Mouse (Mus musculus) lung, embryonic 15.5 days (tissue): ENCODE measurements at regions not wholly inside any gene's neighbourhood (a gene's known extent, or its start where the extent isn't known, plus 50 kb on each side); places are given as distances from the start of the nearest gene placed in this dataset.

Experiments used
- ATAC-seq: fragments of 200-750 bp; cut with Nextera tagmentation; 2 replicates; pipeline ENCODE4 v1.8.0; 2017; ENCODE audit warnings: moderate number of reproducible peaks, borderline replicate concordance; ENCODE audit not compliant: low FRiP score, low TSS enrichment; ENCODE audit errors: extremely low read depth
- H3K27ac ChIP-seq: fragments of 300-500 bp; sonication (generic); 2 replicates; pipeline ENCODE4 v1.5.1; 2015; ENCODE audit warnings: moderate library complexity, mild to moderate bottlenecking, inconsistent platforms
- H3K27me3 ChIP-seq: fragments of 300-500 bp; sonication (generic); 2 replicates; pipeline ENCODE4 v1.6.1; 2015; ENCODE audit warnings: inconsistent platforms
- H3K36me3 ChIP-seq: fragments of 300-500 bp; sonication (generic); 2 replicates; pipeline ENCODE4 v1.6.1; 2015; ENCODE audit warnings: inconsistent platforms
- H3K4me1 ChIP-seq: fragments of 300-500 bp; sonication (generic); 2 replicates; pipeline ENCODE4 v1.6.1; 2015; ENCODE audit warnings: inconsistent platforms
- H3K4me2 ChIP-seq: fragments of 300-500 bp; sonication (generic); 2 replicates; pipeline ENCODE4 v1.6.1; 2015; ENCODE audit warnings: inconsistent platforms, mild to moderate bottlenecking, moderate library complexity
- H3K4me3 ChIP-seq: fragments of 300-500 bp; sonication (generic); 2 replicates; pipeline ENCODE4 v1.5.1; 2015; ENCODE audit warnings: mild to moderate bottlenecking, inconsistent platforms
- H3K9ac ChIP-seq: fragments of 300-500 bp; sonication (generic); 2 replicates; pipeline ENCODE4 v1.6.1; 2015; ENCODE audit warnings: inconsistent platforms
- H3K9me3 ChIP-seq: fragments of 300-500 bp; sonication (generic); 2 replicates; pipeline ENCODE4 v1.6.1; 2016; ENCODE audit warnings: inconsistent platforms
- WGBS: fragments of 180-500 bp; shearing (Covaris S2); methylation state at CpG from one replicate; pipeline ENCODE4 v1.1.7; 2015; 5-methylcytosine and 5-hydroxymethylcytosine counted together

DNA sequence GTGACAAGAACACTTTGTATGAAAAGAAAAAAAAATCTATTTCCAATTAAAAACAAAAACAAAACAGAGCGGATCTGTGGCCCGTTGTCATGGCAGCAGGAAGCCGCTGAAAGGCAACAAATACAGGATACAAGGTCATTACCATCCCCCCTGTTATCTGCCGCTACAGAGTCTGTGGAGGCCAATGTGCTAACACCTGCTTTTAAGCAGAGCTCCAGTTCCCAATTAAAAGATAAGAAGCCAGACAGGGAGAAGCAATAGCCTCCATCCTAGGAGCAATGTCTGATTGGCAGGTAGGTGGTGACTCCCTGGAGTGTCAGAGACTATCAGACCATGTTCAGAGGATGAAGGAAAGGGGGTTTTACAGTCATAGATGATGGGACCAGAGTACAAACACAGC lies 587.5 kb upstream of the Gm10131 start:
- H3K9ac ChIP-seq = no peak overlapping the region
- H3K36me3 ChIP-seq = no peaks in the 10 kb centered on the region
- 49% methylated on average over 4 of the region's 4 CpGs for WGBS
- no peak overlapping the region for H3K4me3 ChIP-seq
- H3K4me1 ChIP-seq = no peaks in the 10 kb centered on the region
- ATAC-seq = no peak
- no peaks in the 10 kb centered on the region for H3K27me3 ChIP-seq
- H3K4me2 ChIP-seq = no peak overlapping the region
- H3K9me3 ChIP-seq = no peaks in the 10 kb centered on the region
- H3K27ac ChIP-seq = no peak overlapping the region

DNA sequence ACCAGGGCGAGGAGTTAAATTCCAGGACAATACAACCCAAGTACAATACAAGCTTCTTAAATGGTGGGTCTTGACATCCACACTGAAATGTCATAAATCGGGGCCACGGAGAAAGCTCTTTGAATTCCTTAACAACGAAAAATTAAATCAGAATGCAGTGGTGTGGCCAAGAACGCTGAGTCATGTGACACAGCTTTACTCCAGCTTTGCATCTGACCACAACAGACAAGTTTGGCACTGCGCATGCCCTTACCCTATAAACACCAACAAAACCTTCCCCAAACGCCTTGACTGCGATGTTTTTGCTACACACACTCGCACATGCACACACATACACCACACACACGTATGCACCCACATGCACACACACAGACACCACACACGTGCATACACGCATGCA lies 584.8 kb upstream of the Gm10131 start:
- no peak overlapping the region for H3K27ac ChIP-seq

DNA sequence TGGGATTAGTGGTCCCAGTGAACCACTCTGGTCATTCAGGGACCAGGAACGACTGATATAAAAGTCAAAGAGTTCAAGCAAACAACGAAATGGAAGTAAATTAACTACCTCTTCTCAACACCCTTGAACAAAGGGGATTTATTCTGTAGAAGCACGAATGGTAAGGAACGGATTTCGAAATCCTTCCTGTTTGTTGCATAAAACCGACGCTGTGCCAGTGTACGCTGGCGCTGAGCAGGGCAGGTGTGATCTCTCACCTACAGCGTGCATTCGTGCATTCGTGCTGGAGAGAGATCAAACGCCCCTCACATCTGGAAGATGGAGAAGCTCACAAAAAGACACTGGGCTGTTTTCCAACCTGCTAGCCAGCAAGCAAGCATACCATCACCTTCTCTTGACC lies 581.1 kb upstream of the Gm10131 start:
- WGBS = 48% methylated on average over 13 of the region's 13 CpGs
- no peak for ATAC-seq

More for the DNA sequence above, 584.8 kb upstream of the Gm10131 start:
- H3K36me3 ChIP-seq = no peaks in the 10 kb centered on the region
- H3K4me3 ChIP-seq = no peak overlapping the region
- no peaks in the 10 kb centered on the region for H3K4me1 ChIP-seq
- ATAC-seq = no peak
- H3K9me3 ChIP-seq = no peaks in the 10 kb centered on the region
- H3K4me2 ChIP-seq = no peak overlapping the region
- whole genome bisulfite sequencing = 84% methylated on average over 12 of the region's 12 CpGs
- no peak overlapping the region for H3K9ac ChIP-seq
- H3K27me3 ChIP-seq = no peaks in the 10 kb centered on the region

DNA sequence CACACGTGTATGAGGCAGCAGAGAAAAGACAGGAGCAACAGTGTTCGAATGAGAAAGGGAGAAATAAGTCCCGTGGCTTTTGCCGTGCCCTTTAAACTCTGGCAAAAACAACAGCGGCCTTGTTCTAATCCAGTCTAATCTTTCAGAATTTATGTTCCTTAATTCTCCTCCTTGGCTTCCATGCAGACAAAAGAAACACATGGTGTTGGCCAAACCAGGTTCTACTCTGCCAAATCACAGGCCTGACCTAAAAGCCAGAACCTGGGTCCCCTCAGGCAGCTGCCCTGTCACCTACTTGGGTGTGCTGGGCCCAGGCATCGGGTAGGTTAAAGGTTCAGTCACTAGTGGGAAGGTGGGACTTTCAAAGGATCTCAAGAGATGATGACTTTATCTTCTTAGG lies 580.2 kb upstream of the Gm10131 start:
- no peak overlapping the region for H3K4me2 ChIP-seq

More for the DNA sequence above, 581.1 kb upstream of the Gm10131 start:
- Histone ChIP-seq H3K9me3 (no peaks in the 10 kb centered on the region), H3K9ac (no peak overlapping the region), H3K27me3 (no peaks in the 10 kb centered on the region), H3K27ac (no peak overlapping the region), H3K4me2 (no peak overlapping the region), H3K36me3 (no peaks in the 10 kb centered on the region), H3K4me3 (no peak overlapping the region), H3K4me1 (peaks cover 10% of the 10 kb centered on the region; the same call in 1 of the 2 replicates)

DNA sequence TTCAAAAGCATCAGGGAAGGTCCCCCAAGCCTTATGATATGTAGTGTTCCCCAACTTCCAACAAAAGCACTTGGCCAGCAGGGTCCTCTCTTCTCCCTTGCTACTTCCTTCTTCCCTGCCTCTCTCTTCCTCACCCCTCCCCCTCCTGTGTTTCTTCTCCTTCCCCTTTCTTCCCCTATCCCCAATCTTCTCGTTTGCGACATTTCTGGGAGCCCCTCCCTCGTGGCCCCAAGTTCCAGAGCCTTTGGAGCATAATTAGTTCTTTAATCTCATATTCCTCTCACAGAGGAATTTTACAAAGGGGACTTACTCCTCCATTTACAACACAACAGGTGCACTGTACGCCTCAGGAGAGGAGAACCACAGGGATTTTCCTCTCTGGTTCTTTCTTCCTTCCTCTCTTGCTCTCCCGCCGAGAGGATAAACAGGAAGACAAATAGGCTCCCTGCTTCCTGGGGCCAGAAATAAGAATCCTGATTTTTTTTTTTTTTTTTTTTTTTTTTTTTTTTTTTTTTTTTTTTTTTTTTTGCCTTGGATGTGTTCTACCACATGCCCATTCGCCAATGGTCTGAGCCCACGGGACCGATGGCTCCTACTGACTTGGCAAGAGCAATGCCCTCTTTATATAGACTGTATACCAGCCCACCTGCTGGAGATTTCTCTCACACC lies 578.4 kb upstream of the Gm10131 start:
- Histone ChIP-seq H3K9ac (no peak overlapping the region), H3K4me1 (peaks cover 10% of the 10 kb centered on the region; the same call in 1 of the 2 replicates), H3K27me3 (no peaks in the 10 kb centered on the region), H3K4me3 (peak overlapping the region; percentile 21), H3K4me2 (peak overlapping the region; percentile 52), H3K27ac (no peak overlapping the region), H3K9me3 (no peaks in the 10 kb centered on the region), H3K36me3 (no peaks in the 10 kb centered on the region)
- WGBS = 18% methylated on average over 9 of the region's 9 CpGs
- ATAC-seq = no peak

More for the DNA sequence above, 580.2 kb upstream of the Gm10131 start:
- no peaks in the 10 kb centered on the region for H3K9me3 ChIP-seq
- H3K4me1 ChIP-seq = peaks cover 10% of the 10 kb centered on the region; the same call in 1 of the 2 replicates
- no peak overlapping the region for H3K4me3 ChIP-seq
- no peak overlapping the region for H3K9ac ChIP-seq
- no peak for ATAC-seq
- no peaks in the 10 kb centered on the region for H3K36me3 ChIP-seq
- 79% methylated on average over 6 of the region's 6 CpGs for WGBS
- no peak overlapping the region for H3K27ac ChIP-seq
- no peaks in the 10 kb centered on the region for H3K27me3 ChIP-seq

DNA sequence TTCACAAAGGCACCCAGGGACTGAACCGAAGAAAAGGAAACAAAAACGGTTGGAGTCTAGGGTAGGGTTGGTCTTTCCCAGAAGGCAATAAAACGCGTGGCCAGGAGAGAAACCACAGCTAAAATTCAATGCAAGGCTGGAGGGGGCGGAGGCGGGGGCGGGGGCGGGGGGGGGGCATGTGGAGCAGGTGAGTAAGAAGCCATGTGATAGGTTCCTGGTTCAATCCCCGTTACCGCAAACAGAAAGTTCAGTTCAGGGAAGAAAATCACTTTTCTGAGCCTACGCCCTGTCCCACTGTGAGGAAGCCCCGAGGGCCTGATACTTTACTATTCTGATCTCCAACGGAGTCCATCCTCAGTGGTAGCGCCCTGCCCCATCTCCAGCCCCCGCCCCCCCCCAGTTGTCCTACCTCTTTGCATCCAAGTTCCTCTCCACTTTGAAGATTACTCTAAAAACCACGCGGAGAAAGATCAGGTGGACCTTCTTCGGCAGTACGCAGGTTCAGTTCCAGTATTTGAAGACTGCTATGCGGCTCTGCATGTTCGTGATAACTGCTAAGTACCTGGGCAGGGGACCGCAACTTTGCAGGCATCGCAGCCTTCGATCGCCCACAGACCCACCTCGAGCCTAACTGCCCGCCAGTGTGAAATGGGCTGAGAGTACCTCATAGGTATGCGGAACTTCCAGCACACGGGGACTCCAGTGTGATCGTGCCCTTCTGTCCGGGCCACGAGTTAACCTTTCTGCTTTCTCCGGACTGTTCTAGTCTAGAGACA lies 577.7 kb upstream of the Gm10131 start:
- Histone ChIP-seq H3K27ac (no peak overlapping the region), H3K4me3 (peak overlapping the region; percentile 21), H3K9me3 (no peaks in the 10 kb centered on the region), H3K4me2 (peak overlapping the region; percentile 52), H3K36me3 (no peaks in the 10 kb centered on the region), H3K4me1 (peaks cover 10% of the 10 kb centered on the region; the same call in 1 of the 2 replicates), H3K27me3 (no peaks in the 10 kb centered on the region), H3K9ac (no peak overlapping the region)
- no peak for ATAC-seq
- WGBS = 23% methylated on average over 33 of the region's 33 CpGs

DNA sequence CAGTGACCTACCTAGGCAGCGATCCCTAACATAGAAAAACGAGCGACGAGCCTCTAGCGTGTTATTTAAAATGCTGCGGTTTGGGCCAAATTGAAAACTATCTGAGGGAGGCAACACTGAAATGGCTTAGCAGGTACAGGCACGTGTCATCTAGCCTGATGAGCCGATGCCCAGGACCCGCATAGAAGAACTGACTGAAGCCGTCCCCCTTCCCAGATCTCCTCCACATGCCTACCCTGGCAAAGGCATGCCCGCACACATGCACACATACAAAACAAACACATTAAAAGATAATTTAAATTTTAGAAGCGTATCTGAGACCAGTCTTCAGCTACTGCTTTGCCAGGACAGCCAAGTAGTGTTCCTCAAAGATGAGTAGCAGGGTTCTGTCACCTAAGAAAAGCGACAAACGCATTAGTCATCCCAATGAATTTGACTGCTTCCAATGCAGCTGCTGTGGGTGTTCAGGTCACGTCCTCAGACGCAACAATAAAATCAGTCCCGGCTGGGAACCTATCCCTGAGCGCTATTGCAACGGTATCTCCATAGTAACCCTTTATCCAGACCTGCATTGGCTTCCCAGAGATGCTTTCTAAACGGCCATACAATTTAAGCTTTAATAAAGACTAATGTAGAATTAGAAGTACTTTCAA lies 577.0 kb upstream of the Gm10131 start:
- 70% methylated on average over 20 of the region's 20 CpGs for WGBS
- Histone ChIP-seq H3K4me1 (peaks cover 10% of the 10 kb centered on the region; the same call in 1 of the 2 replicates), H3K9ac (no peak overlapping the region), H3K9me3 (no peaks in the 10 kb centered on the region), H3K4me3 (no peak overlapping the region), H3K27ac (no peak overlapping the region), H3K27me3 (no peaks in the 10 kb centered on the region), H3K4me2 (peak overlapping the region; percentile 52; the same call in 1 of the 2 replicates), H3K36me3 (no peaks in the 10 kb centered on the region)
- no peak for ATAC-seq

DNA sequence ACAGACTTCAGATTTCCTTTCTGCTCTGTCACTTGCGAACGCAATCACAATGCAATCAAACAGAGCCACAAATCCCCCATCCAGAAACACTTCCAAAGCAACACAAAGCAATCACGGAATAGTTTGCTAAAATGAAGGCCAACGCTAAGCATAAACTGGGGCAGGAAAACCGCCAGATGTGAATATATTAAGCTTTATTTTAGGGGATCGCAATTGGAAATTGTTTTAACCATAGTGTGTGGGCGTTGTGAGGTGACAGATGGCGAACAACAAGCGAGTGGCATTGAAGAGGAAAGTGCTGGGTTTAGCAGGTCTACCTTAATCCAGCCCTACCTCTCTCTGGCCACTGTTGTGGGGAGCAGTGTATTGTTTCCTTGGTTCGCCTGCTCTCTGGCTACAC lies 574.8 kb upstream of the Gm10131 start:
- no peaks in the 10 kb centered on the region for H3K36me3 ChIP-seq
- WGBS = 80% methylated on average over 10 of the region's 10 CpGs
- no peak overlapping the region for H3K9ac ChIP-seq
- H3K9me3 ChIP-seq = no peaks in the 10 kb centered on the region
- no peak overlapping the region for H3K27ac ChIP-seq
- no peaks in the 10 kb centered on the region for H3K27me3 ChIP-seq
- H3K4me3 ChIP-seq = no peak overlapping the region
- H3K4me1 ChIP-seq = peaks cover 10% of the 10 kb centered on the region; the same call in 1 of the 2 replicates
- ATAC-seq = no peak
- H3K4me2 ChIP-seq = no peak overlapping the region

DNA sequence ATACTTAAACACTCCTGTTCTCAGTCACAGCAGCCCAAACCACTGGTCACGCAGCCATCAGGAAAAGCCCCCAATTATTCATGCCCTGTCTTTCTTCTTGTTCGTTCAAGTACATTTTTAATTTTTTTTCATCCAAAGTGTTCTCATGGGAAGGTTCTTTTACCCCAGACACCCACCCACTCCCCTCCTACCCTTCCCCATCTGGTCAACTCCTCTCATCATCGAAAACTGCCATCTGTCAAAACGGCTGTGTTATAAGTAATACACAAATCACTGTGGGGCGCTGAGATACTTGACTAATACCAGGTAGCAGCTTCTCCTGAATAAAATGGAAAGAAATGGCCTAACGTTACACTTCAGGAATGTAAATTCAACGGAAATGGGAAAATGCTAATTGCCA lies 573.1 kb upstream of the Gm10131 start:
- Histone ChIP-seq H3K36me3 (no peaks in the 10 kb centered on the region), H3K27ac (no peak overlapping the region), H3K9me3 (no peaks in the 10 kb centered on the region), H3K4me1 (peaks cover 16% of the 10 kb centered on the region), H3K4me3 (no peak overlapping the region), H3K27me3 (no peaks in the 10 kb centered on the region), H3K9ac (no peak overlapping the region), H3K4me2 (no peak overlapping the region)
- no peak for ATAC-seq
- WGBS = 69% methylated on average over 7 of the region's 7 CpGs

DNA sequence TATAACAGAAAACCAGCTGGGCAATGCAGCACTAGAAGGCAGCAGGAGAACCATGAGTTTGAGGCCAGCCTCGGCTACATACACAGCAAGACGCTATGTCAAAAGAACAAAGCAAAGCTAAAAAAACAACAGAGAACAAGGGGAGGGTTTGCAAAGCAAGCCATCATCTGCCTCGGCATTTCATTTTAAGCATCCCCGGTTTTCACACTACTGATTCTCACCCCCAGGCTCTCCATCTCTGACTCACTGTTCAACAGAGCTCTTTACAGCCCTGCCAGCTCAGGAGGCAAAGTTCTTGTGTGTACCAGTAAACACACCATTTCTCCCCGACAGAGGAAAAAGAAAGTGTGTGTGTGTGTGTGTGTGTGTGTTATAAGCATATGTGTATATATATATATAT lies 571.6 kb upstream of the Gm10131 start:
- Histone ChIP-seq H3K9me3 (no peaks in the 10 kb centered on the region), H3K27ac (no peak overlapping the region), H3K9ac (no peak overlapping the region), H3K4me3 (no peak overlapping the region), H3K4me1 (peaks cover 11% of the 10 kb centered on the region; the same call in 1 of the 2 replicates), H3K27me3 (no peaks in the 10 kb centered on the region), H3K36me3 (no peaks in the 10 kb centered on the region), H3K4me2 (no peak overlapping the region)
- ATAC-seq = no peak
- 75% methylated on average over 5 of the region's 5 CpGs for WGBS

DNA sequence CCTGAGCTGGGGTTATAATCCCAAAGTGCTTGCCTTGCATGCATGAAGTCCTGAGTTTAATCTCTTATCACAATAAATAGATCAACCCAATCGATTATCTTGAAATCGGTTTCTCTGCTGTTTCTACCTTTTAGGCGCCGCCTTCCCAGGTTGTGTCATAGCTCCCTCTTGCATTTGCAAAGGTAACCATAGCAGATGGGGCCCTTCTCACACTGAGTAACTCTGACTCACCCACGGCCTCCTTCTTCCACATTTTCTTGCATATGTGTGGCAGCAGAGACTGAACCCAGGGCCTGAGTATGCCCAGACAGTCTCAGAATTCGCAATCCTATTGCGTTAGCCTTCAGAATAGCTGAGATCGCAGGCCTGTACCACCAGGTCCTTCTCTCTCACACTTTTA lies 570.7 kb upstream of the Gm10131 start:
- Histone ChIP-seq H3K27ac (no peak overlapping the region), H3K4me3 (no peak overlapping the region), H3K27me3 (no peaks in the 10 kb centered on the region), H3K9me3 (no peaks in the 10 kb centered on the region), H3K9ac (no peak overlapping the region), H3K36me3 (no peaks in the 10 kb centered on the region), H3K4me2 (no peak overlapping the region), H3K4me1 (peaks cover 11% of the 10 kb centered on the region; the same call in 1 of the 2 replicates)
- 88% methylated on average over 8 of the region's 8 CpGs for WGBS
- ATAC-seq = no peak
